Mouse (Mus musculus) lung, postnatal 36 days (tissue): Measurements from ENCODE around the gene Pprc1.

Source experiments
- DNase-seq: peaks from one replicate; pipeline ENCODE4 v3.0.0; 2022; ENCODE audit warnings: mixed read lengths

The Pprc1 gene

GRCm38 (mm10) chr19:46056947-46057607 is 12.4 kb downstream of the Pprc1 start:
- DNase-seq, result peak; percentile 85

GRCm38 (mm10) chr19:46058466-46058865 is 13.8 kb downstream of the Pprc1 start:
- DNase-seq, result no peak

DNA sequence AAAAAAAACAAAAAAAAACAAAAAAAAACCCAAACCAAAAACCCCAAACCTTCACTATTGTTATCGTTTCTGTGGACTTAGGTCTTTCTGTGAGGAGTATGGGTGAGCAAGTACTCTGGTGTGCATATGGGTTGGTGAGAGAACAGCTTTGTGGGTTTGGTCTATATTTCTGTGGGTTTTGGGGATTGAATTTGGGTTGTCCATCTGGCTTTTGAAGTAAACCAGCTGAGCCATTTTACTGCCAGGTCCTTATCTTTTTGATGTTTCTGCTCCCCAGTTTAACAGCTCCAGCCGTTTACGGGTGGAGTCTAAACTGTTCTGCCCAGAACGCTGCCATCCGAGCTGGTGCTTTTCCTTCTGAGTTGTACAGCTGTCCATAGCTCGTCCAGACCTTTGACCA is 16.2 kb downstream of the Pprc1 start:
- no peak for DNase-seq

DNA sequence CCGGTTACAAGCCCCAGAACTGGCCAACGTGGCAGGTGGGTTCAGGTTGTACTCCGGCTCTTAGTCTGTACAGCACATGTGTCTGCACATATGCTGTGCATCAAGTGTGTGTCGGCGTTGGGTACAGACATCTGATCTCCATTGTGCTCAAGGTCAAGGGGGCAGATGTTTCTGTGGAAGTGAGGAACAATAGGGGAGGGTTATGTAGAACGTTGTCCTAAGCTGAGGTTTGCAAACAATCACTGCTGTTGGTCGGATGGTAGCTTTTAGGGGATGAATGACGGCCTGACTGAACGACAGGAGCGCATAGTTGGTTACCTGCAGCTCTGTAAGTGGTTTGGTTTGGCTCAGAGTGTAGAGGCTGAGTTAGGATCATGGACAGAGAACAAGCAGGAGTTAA is 23.4 kb downstream of the Pprc1 start:
- DNase-seq, result no peak

DNA sequence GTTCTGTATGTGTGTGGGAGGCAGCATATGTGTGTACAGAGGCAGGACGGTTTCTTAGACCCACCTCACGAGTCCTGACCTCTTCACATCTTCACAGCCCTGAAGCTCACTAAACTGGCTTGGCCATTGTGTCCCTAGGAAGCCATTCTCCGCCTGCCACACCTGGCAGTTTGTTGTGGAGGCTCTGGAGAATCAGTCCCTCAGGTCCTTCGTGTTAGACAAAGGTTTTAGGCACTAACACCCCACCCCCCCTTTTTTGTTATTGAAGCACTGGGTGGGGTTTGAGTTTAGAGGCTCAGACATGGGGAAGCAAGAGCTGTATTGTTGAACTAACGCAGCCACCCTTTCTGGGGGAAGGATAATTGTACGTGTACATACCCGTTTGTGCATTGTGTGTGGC is 28.6 kb downstream of the Pprc1 start:
- no peak for DNase-seq

DNA sequence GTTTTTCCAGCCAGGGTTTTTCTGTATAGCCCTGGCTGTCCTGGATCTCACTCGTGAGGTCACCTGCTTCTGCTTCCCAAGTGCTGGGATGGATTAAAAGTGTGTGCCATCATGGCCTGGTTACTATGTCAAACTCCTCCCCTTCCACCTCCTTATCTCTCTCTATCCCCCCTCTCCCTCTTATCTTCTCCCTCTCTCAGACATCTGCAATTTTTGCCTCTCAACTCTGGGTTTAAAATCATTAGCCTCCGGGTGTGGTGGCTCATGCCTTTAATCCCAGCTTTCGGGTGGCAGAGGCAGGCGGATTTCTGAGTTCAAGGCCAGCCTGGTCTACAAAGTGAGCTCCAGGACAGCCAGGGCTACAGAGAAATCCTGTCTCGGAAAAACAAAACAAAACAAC is 29.6 kb downstream of the Pprc1 start:
- no peak for DNase-seq

DNA sequence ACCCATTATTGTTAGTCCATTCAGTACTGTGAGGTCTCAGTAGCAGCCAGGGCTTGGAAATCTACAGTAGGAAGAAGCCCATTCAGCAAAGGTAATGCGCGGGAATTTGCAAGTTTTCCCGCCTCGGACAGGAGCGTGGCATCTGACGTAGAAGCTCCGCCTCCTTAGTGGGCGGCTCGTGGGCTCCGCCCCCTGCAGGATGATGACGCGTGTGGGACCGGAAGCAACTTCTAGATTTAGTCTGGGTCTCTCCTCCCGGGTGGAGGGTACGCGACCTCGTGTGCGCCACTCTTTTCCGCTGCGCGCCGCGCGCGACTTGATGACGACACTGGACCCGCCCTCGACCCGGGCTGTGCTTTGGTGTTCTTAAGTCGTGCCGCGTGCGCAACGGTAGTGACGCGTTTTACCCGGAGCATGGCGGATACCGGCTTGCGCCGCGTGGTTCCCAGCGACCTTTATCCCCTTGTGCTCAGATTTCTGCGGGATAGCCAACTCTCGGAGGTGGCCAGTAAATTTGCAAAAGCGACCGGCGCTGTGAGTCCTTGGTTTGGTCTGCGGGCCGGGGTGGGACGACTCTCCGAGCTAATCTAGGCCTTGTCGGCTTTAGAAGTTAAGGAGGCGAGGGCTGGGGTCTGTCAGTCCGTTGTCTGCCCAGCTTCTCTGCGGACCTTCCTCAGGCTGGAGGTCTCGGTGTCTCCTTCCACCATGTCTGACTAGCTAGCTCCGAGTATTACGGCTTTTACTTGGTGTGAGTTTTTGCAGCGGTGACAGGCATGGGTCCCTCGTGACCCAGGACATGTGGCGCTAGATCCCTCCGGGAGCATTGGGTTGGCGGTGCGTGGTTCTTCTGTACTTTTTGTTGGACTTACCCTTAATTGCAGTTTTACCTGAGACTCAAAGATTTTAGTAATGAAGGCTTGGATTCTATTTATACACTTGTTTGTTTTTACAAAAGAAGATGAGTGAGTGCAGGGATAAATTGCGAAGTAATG is 31.2 kb downstream of the Pprc1 start, which contains the start of gene Nolc1:
Gene Nolc1 (plus strand): TSS at position 248 of the 992 bp plus-strand sequence.
- peak; percentile 99 for DNase-seq

GRCm38 (mm10) chr19:46078535-46078934 is 33.8 kb downstream of the Pprc1 start:
- DNase-seq, result no peak

DNA sequence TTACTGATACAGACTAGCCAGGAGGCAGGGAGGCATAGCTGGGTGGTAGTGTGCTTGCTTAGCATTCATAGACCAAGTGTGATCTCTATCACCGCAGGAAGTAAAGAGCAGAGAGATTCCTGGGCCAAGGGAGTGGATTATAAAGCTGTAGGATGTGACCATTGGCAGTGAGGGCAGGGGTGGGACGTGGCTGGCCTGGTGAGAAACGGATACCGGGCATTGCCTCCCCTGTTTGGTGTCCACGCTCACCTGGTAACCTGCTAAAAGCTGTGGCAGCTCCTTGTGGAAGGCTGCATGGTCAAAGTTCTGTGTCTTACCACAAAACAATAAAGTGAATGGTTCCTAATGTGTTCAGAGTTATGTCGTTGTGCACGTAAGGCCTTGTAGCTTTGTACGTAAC is 40.5 kb downstream of the Pprc1 start:
- DNase-seq, result no peak

- peak; percentile 66 for DNase-seq
Measured at GRCm38 (mm10) chr19:46086337-46086736, 41.7 kb downstream of the Pprc1 start.

- DNase-seq, result no peak
Measured at GRCm38 (mm10) chr19:46087871-46088270, 43.2 kb downstream of the Pprc1 start.

GRCm38 (mm10) chr19:46091641-46092040 is 47.0 kb downstream of the Pprc1 start:
- DNase-seq, result no peak

- no peak for DNase-seq
Measured at GRCm38 (mm10) chr19:46094144-46094543, 49.5 kb downstream of the Pprc1 start.

GRCm38 (mm10) chr19:46095291-46095690 is 50.6 kb downstream of the Pprc1 start:
- DNase-seq, result no peak

GRCm38 (mm10) chr19:46096396-46096795 is 51.7 kb downstream of the Pprc1 start:
- no peak for DNase-seq

DNA sequence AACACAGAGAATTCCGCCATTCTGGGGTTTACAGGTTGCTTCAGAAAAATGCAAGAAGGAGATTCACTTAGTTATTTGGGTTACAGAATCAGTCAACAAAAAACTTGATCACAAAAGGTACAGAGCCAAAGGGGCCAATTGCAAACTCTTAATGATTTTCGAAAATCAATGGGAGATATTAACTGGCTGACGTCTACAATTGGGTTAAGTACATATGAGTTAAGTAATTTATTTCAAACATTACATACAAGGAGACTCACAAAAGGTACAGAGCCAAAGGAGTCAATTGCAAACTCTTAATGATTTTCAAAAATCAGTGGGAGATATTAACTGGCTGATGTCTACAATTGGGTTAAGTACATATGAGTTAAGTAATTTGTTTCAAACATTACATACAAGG is 54.9 kb downstream of the Pprc1 start:
- no peak for DNase-seq

- DNase-seq, result no peak
Measured at GRCm38 (mm10) chr19:46103437-46104186, 58.9 kb downstream of the Pprc1 start.

DNA sequence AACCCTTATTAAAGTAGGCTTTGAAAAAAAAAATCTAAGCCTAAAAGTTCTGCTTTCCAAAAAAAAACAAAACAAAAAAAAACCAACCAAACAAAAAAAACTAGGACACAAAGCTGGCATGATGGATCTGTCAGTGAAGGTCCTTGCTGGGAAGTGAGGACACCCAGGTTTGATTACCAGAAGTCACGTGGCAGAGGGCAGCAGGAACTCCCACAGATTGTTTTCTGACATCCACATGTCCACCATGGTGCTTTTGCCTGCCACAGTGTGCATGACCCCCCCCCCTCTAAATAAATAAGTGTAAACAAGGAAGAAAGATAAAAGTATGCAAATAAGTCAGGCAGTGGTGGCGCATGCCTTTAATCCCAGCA is 59.5 kb downstream of the Pprc1 start:
- DNase-seq, result no peak

GRCm38 (mm10) chr19:46110214-46110613 is 65.5 kb downstream of the Pprc1 start:
- DNase-seq, result peak; percentile 20

DNA sequence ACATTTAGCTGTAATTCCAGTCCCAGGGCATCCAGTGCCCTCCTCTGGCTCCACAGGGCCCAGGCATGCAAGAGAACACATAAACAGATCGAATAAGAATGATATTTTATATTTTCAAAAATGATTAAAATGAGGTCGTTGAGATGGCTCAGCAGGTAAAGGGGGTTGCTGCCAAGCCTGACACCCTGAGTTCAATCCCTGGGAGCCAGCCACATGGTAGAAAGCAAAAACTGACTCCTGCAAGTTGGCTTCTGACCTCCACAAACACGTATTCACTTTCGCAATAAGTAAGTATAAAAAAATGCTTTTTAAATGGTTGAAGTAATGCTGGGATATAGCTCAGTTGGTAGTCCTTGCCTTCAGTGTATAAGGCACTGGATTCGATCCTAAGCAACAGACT is 66.1 kb downstream of the Pprc1 start:
- no peak for DNase-seq

DNA sequence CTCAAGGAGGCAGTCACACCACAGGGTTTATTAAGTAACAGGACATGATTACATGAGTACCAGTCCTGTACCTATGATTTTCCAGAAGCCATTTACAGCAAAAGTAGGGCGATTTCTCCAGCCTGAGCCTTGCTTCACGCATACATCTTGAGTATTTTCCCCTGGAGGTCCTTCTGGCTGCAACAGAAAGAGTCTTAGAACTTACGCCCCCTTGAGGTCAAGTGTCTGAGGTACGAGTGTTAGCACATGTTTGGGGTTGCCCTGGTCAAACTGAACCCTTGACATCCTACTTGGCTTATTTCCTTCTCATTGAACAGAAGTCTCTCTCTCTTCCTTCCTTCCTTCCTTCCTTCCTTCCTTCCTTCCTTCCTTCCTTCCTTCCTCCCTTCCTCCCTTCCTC is 69.9 kb downstream of the Pprc1 start:
- DNase-seq, result no peak

DNA sequence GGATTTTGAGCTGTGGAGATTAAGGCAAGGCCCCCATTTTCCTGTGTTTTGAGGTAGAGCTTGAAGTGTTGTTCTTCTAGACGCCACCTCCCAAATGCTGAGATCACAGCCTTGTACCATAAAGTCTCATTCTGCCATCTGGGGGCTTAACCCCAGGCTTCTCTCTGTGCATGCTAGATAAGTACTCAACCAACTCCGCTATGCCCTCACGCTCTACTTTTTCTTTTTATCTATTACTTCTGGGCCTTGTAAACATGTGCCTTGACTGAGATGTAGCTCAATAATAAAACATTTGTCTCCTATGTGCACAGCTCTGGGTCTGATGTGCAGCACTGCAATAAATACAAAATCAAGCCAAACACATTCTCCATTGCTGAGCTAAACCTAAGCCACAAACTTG is 74.8 kb downstream of the Pprc1 start:
- DNase-seq, result no peak

DNA sequence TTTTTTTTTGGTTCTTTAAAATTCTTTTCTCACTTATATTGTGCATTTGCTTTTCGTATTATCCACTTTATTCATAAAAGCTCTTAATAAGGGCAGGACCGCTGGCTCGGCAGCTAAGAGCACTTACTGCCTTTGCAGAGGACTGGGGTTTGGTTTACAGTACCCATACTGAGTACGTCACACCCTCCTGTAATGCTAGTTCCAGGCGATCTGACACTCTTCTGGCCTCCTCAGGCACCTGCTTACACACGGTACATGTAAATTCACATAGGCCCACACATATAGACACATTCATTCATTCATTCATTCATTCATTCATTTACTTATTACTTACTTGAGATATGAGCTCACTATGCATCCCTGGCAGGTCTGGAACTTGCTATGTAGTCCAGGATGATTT is 76.2 kb downstream of the Pprc1 start:
- no peak for DNase-seq
